Mouse (Mus musculus) limb, embryonic 10.5 days (tissue): ENCODE data around the gene Phc1. TPM values are rescaled to one million over a fixed set of nuclear protein-coding genes. Genes with fewer than 3 reads are reported as not detected.

Source experiments
- DNase-seq: peaks from one replicate; pipeline ENCODE4 v3.0.0-alpha.2; 2017; ENCODE audit warnings: low spot score
- H3K27ac ChIP-seq: fragments of 300-500 bp; sonication (generic); 2 replicates; pipeline ENCODE4 v1.5.1; 2016; ENCODE audit warnings: mild to moderate bottlenecking
- H3K27me3 ChIP-seq: fragments of 300-500 bp; sonication (generic); 2 replicates; pipeline ENCODE4 v1.6.1; 2016; ENCODE audit warnings: low read depth, mild to moderate bottlenecking; ENCODE audit not compliant: poor library complexity, severe bottlenecking
- H3K36me3 ChIP-seq: fragments of 300-500 bp; sonication (generic); 2 replicates; pipeline ENCODE4 v1.6.1; 2016; ENCODE audit warnings: mild to moderate bottlenecking, moderate library complexity
- H3K4me1 ChIP-seq: fragments of 300-500 bp; sonication (generic); 2 replicates; pipeline ENCODE4 v1.6.1; 2016
- H3K4me3 ChIP-seq: fragments of 300-500 bp; sonication (generic); 2 replicates; pipeline ENCODE4 v1.5.1; 2016; ENCODE audit warnings: mild to moderate bottlenecking, moderate library complexity
- H3K9me3 ChIP-seq: fragments of 300-500 bp; sonication (generic); replicated peaks from 2 replicates; pipeline ENCODE4 v1.6.1; 2016; ENCODE audit warnings: mild to moderate bottlenecking
- WGBS: fragments of 180-500 bp; shearing (Covaris S2); methylation state at CpG from one replicate; pipeline ENCODE4 v1.1.7; 2016; 5-methylcytosine and 5-hydroxymethylcytosine counted together
- polyA plus RNA-seq: library from polyadenylated mRNA; unstranded; fragments of >200 nt; fragmentation: Nextera tagmentation; extraction: Ambion mirVana; gene quantifications from 2 replicates; pipeline ENCODE4 v1.2.1, GENCODE M21; 2016

Gene Phc1
- polyA plus RNA-seq, 1 experiment from 2014 or later, result 37.4 TPM

DNA sequence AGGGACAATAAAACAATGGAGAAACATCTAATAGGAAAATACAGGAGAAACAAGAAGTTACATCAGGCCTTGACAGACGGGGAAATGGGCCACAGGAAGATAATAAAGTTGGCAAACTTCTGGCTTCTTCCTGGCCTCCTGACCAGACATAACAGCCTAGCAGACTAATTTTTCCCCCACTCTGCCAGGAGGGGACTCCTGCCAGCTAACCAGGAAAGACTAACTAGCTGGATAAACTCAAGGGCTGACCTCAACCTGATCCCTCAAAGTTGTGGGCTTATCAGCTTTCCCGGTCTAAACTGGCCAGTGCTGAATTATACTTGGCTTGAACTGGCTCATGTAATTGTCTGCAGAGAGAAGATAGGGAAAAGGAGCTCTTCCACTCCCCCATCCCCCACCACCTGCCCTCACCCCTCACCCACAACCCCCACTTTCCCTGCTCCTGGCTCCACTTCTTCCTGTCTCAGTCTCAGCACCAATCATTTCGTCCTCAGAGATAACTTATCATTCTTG, 40.7 kb downstream of the Phc1 start:
- H3K4me1 ChIP-seq, result peaks cover 34% of the 10 kb centered on the region
- H3K4me3 ChIP-seq, result no peak overlapping the region
- H3K27me3 ChIP-seq, result no peaks in the 10 kb centered on the region
- H3K36me3 ChIP-seq, result no peaks in the 10 kb centered on the region
- H3K9me3 ChIP-seq, result no peaks in the 10 kb centered on the region
- DNase-seq, result no peak
- no peak overlapping the region for H3K27ac ChIP-seq
- WGBS, result 70% methylated on average over 3 of the region's 3 CpGs

DNA sequence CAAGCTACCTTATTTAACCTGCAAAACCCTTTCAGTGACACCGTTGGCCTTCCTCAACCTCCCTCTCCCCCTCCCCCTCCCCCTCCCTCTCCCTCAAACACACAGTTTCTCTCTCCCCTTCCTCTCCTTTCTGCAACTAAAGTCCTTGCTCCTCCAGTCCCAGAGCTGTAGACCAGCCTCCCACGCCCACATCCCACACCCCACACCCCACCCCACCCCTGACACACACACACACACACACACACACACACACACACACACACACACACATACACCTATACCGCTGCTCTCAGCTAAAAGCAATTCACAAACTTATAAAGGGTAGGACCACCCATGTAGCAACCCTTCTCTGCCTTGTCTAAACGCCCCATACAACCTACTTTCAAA, 42.1 kb downstream of the Phc1 start:
- 55% methylated on average over 4 of the region's 4 CpGs for WGBS
- DNase-seq, result no peak
- Histone ChIP-seq H3K4me1 (peaks cover 30% of the 10 kb centered on the region), H3K9me3 (no peaks in the 10 kb centered on the region), H3K4me3 (peak overlapping the region; percentile 57; the same call in 1 of the 2 replicates), H3K27ac (peak overlapping the region; percentile 91; the same call in 1 of the 2 replicates), H3K36me3 (no peaks in the 10 kb centered on the region), H3K27me3 (no peaks in the 10 kb centered on the region)

DNA sequence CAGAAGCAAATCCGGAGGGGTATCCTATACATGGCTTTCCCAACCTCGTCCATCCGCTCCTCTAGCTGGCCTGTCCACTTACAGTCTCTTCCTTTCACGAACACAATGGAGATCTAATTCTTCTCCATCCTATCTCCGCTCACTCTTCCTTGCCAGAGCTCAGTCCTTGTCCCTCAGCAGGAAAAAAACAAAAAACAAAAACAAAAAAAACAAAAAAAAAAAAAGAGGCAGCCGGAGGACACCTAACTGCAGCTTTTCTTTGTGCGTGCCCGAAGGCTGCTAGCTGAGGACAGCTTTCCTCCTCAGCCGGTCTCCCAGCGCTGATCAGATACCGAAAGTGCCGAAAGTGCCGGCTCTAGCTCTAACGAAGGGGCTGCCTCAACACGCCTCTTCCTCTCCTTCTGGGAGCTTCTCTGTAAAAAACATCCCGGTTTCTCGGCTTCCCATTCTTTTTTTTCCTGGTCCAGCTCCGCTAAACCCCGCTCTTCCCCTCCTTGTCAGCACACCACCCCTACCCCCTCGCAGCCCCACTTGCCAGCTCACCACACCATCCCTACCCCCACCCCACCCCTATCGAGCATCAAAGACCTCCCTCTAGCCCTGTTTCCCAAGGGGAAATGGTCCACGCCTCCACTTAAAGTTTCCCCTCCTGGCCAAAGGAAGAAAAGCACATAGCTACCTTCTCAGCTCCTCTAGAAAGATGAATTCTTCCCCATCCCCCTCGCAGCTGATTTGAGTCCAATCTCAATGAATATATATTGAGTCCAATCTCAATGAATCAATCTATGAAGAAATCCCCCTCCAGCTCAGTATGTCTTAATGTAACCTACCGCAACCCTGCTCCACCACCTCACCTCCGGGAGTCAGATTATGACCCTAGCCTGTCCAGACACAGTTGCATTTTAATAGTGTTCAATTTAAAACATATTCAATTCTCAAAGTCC, 42.8 kb downstream of the Phc1 start:
- 7% methylated on average over 25 of the region's 25 CpGs for WGBS
- no peaks in the 10 kb centered on the region for H3K27me3 ChIP-seq
- peak; percentile 62 for DNase-seq
- H3K36me3 ChIP-seq, result no peaks in the 10 kb centered on the region
- H3K4me1 ChIP-seq, result peaks cover 30% of the 10 kb centered on the region
- peak overlapping the region; percentile 91 for H3K27ac ChIP-seq
- H3K9me3 ChIP-seq, result no peaks in the 10 kb centered on the region
- H3K4me3 ChIP-seq, result peak overlapping the region; percentile 57

DNA sequence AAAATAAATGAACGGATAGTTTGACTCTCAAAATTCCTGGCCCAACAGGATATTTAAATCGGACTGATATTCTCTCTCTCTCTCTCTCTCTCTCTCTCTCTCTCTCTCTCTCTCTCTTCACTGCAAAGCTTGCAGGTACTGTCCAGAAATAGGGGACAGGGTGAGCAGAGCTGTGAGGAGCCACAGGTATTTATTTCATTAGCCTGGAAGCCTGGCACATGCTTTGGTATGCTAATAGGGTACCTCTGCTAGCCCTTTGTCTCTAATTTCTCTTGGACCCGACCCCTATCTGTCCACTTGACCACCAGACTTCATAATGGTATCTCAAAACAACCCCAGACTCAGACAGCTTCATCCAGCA, 43.5 kb downstream of the Phc1 start:
- Histone ChIP-seq H3K4me3 (peak overlapping the region; percentile 57), H3K27ac (peak overlapping the region; percentile 91), H3K9me3 (no peaks in the 10 kb centered on the region), H3K27me3 (no peaks in the 10 kb centered on the region), H3K4me1 (peaks cover 35% of the 10 kb centered on the region), H3K36me3 (no peaks in the 10 kb centered on the region)
- WGBS, result 41% methylated on average over 3 of the region's 3 CpGs
- DNase-seq, result no peak

DNA sequence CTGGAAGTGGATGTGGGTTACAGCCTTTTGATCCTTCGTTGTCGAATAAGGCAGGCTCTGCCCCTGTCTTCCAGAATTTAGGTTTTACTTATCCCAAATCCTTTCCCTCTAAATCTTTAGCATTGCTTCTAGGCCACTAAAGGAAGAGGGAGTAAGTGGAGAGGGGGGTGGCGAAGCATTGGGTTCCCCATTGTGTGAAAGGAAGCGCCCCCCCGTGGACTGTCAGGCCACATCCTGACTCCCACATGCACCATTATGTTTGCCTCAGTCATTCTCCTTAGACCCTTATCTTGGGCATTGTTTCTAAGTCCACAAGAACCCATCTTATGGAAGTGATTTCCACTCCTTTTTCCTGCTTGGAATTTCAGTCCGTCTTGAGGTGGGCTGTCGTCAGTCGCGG, 45.1 kb downstream of the Phc1 start:
- Histone ChIP-seq H3K27me3 (no peaks in the 10 kb centered on the region), H3K9me3 (no peaks in the 10 kb centered on the region), H3K36me3 (no peaks in the 10 kb centered on the region), H3K27ac (0 out of 2 replicates have a peak overlapping the region, but pooled peaks have one; percentile 7), H3K4me3 (no peak overlapping the region), H3K4me1 (peaks cover 46% of the 10 kb centered on the region)
- no peak for DNase-seq
- 65% methylated on average over 9 of the region's 9 CpGs for whole genome bisulfite sequencing

DNA sequence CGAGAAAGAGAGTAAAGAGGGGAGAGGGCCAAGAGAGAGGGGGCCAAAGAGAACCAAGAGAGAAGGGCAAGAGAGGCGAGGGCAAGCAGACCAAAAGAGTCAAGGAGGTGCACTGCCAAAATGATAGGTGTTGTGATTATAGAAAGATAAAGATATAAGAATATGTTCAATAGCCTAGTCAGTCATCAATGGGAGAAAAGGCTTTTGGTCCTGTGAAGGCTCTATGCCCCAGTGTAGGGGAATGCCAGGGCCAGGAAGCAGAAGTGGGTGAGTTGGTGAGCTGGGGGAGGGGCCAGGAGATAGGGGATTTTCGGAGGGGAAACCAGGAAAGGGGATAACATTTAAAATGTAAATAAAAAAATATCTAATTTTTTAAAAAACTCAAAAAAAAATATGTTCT, 46.1 kb downstream of the Phc1 start:
- H3K36me3 ChIP-seq, result no peaks in the 10 kb centered on the region
- no peak for DNase-seq
- WGBS, result 83% methylated on average over 3 of the region's 3 CpGs
- H3K4me1 ChIP-seq, result peaks cover 49% of the 10 kb centered on the region
- H3K27me3 ChIP-seq, result no peaks in the 10 kb centered on the region
- no peaks in the 10 kb centered on the region for H3K9me3 ChIP-seq
- no peak overlapping the region for H3K27ac ChIP-seq
- H3K4me3 ChIP-seq, result no peak overlapping the region

DNA sequence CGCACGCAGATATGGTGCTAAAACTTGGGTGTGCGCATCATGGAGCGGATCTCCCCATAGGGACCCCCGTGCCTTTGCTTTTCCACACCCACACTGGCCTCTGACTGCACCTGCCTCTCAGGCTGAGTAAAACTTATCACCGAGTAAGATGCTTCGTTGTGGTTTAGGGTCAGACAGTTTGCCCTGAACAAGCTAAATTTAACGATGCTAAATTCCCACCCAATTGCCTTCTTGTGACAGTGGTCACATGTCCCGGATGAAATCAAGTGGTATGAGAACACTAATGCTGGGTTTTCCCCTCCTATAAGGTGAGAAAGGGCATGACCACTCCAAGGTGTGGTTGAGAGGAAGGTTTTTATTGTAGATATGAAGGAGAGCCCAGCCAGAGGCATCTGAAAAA, 46.6 kb downstream of the Phc1 start:
- Histone ChIP-seq H3K4me3 (no peak overlapping the region), H3K27ac (no peak overlapping the region), H3K36me3 (no peaks in the 10 kb centered on the region), H3K27me3 (no peaks in the 10 kb centered on the region), H3K9me3 (no peaks in the 10 kb centered on the region), H3K4me1 (peaks cover 49% of the 10 kb centered on the region)
- WGBS, result 86% methylated on average over 9 of the region's 9 CpGs
- DNase-seq, result no peak

DNA sequence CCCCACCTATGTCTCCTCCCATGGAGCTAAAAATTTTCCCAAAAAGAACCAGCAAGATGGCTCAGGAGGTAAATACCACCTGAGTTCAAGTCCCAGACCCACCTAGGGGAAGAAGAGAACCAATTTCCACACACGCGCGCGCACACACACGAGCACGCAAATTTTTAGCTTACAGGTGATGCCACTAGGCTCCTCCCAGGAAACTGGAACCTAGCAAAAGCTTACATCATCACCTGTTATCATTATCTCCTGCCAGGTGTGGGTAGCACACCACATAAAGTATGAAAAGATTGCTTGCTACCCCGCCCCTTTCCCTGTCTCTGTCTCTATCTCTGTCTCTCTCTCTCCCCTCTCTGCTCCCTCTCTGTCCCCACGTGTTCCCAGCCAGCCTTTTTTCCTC, 47.2 kb downstream of the Phc1 start:
- 93% methylated on average over 8 of the region's 8 CpGs for WGBS

DNA sequence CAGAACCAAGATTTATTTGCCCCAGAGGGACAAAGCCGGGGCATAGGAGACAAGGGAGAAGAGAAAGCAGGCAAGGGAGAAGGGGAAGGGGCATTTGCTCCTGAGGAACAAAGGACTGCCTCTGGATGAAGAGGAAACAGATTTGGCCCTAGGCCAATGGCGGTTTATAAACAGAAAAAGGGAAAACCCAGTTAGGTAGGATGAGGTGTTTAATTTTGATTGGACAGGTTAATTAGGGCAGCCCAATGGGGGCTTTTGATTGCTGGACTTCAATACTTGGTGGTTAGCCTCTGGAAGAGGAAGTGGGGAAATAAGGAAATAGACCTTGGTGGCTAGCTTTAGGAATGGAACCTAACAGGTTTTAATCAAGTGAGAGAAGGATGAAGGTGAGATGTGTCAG, 48.2 kb downstream of the Phc1 start:
- Histone ChIP-seq H3K36me3 (no peaks in the 10 kb centered on the region), H3K27ac (peak overlapping the region; percentile 66; the same call in 1 of the 2 replicates), H3K4me1 (peaks cover 37% of the 10 kb centered on the region), H3K4me3 (no peak overlapping the region), H3K27me3 (no peaks in the 10 kb centered on the region), H3K9me3 (no peaks in the 10 kb centered on the region)
- no peak for DNase-seq
- WGBS, result 66% methylated on average over 2 of the region's 2 CpGs

More for the DNA sequence above, 47.2 kb downstream of the Phc1 start:
- Histone ChIP-seq H3K4me1 (peaks cover 45% of the 10 kb centered on the region), H3K27ac (no peak overlapping the region), H3K4me3 (no peak overlapping the region), H3K9me3 (no peaks in the 10 kb centered on the region), H3K36me3 (no peaks in the 10 kb centered on the region), H3K27me3 (no peaks in the 10 kb centered on the region)
- no peak for DNase-seq

DNA sequence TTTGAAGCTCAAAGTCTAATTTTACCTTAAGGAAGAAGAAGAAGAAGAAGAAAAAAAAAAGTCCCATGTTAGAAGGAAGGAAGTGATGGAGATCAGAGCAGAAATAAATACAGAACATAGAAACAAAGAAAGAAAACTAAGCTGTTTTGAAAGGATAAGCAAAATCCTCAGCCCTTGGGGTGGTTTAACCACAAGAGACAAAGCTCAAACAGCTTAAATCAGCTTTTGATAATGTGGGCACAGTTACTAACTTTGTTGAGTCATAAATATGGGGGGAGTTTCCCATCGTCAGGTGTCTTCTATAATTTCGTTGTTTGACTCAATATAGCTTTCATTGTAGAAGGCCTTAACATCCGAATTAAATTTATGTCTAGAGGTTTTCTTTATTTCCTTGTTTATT, 48.6 kb downstream of the Phc1 start:
- H3K27me3 ChIP-seq, result no peaks in the 10 kb centered on the region
- no peaks in the 10 kb centered on the region for H3K9me3 ChIP-seq
- H3K36me3 ChIP-seq, result no peaks in the 10 kb centered on the region
- H3K27ac ChIP-seq, result peak overlapping the region; percentile 66; the same call in 1 of the 2 replicates
- peaks cover 33% of the 10 kb centered on the region for H3K4me1 ChIP-seq
- whole genome bisulfite sequencing, result 86% methylated on average over 3 of the region's 3 CpGs
- no peak for DNase-seq
- no peak overlapping the region for H3K4me3 ChIP-seq

DNA sequence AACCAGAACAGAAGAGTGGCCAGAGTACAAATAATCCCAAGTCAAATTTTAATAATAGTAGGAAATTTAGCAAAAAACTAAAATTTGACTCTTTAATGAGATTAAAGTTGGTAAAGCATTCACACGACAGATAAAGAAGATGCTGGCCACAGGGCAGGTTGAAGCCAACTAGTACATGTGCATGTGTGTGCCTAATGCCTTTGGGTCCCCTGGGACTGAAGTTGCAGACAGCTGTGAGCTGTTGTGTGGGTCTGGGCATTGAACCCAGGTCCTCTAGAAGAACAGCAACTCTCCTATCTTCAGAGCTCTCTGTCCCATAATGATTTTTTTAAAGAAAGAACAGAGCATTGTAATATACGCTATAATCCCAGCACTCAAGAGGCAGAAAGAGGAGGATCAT, 49.1 kb downstream of the Phc1 start:
- Histone ChIP-seq H3K27ac (peak overlapping the region; percentile 66), H3K9me3 (no peaks in the 10 kb centered on the region), H3K36me3 (no peaks in the 10 kb centered on the region), H3K27me3 (no peaks in the 10 kb centered on the region), H3K4me3 (no peak overlapping the region), H3K4me1 (peaks cover 32% of the 10 kb centered on the region)
- WGBS, result 86% methylated on average over 2 of the region's 2 CpGs
- DNase-seq, result no peak

DNA sequence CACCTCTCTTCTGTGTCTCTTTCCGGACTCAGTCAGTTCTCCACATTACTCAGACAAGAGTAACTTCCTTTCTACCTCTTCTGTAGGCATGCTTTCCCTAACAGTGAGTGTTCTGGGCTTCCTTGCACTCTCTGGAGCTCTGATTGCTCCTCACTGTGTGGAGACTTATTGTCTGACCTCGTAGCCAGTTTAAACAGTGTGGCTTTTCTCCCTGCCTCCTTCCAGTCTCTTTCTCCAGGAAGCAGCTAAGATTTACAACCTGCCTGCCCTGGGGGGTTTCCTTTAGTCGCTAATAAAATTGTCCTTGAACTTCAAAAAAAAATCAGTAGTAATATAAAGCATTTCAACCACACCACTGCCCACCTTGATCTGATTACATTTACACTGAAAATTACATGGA, 50.1 kb downstream of the Phc1 start:
- H3K27me3 ChIP-seq, result no peaks in the 10 kb centered on the region
- DNase-seq, result peak; percentile 68
- H3K36me3 ChIP-seq, result no peaks in the 10 kb centered on the region
- peaks cover 29% of the 10 kb centered on the region for H3K4me1 ChIP-seq
- 19% methylated on average over 3 of the region's 3 CpGs for WGBS
- H3K27ac ChIP-seq, result peak overlapping the region; percentile 79
- H3K4me3 ChIP-seq, result no peak overlapping the region
- no peaks in the 10 kb centered on the region for H3K9me3 ChIP-seq

DNA sequence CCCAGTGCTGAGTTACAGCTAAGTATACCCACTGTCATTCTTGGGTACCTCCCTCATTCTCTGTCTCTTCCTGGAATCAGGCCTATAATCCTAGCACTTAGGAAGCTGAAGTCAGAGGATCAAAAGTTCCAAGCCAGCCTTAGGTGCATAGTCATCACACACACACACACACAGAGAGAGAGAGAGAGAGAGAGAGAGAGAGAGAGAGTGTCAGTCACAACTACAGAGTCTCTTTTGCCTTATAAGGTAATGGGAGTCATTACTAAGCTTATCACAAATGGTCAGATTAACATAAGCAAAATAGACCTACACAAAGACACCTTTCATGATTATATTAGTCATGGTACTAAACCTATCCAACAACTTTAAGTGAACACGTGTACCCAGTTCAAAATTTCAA, 51.0 kb downstream of the Phc1 start:
- WGBS, result 91% methylated on average over 1 of the region's 1 CpGs
- Histone ChIP-seq H3K4me3 (no peak overlapping the region), H3K27ac (peak overlapping the region; percentile 67; the same call in 1 of the 2 replicates), H3K9me3 (no peaks in the 10 kb centered on the region), H3K36me3 (no peaks in the 10 kb centered on the region), H3K4me1 (peaks cover 29% of the 10 kb centered on the region), H3K27me3 (no peaks in the 10 kb centered on the region)
- DNase-seq, result no peak
